ENCODE assay signal across 8 mouse cellular contexts in the genomic region with DNA sequence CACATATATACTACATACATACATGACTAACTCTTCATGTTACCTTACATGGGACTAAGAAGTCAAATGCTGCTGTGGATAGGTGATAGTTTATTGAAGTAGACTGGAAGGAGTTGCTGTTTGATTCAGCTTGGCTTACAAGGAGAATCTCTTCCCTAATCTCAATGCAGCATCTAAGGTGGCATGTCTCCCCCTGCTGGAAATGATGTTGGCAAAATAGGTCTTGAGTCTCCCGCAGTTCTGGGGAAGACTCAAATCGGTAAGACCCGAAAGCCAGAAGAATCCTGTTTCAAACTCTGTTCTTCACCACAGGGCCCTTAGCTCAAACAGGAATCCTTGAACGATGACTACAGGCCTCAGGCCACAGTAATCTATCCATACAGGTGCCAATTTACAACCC. TPM values are rescaled to one million over a fixed set of nuclear protein-coding genes. Genes with fewer than 3 reads are reported as not detected.
DNase-seq lines count a peak whose midpoint lies in the region; ATAC-seq lines count a peak whose summit lies in the region.

No protein-coding gene starts in this region.

- DNase-seq in 416B (ENCODE audit: low read depth) (peak; percentile 91), MN1 (ENCODE audit: low spot score) (peak; percentile 80)
- DNase-seq in cerebellum, postnatal 10 days: peak; percentile 87 to 89
- DNase-seq in gastrocnemius, adult 8-10 months (ENCODE audit: low spot score in 2 of 2): peak; percentile 50 to 53
- peak; percentile 73 to 80 for DNase-seq in kidney, postnatal 4 days
- peak; percentile 83 for DNase-seq in lung, postnatal 14 days
- DNase-seq in right cerebral cortex, postnatal 14 days: peak; percentile 69

- ATAC-seq in erythroid progenitor cell, adult 5-6 weeks (replicated peaks; ENCODE audit: low FRiP score, poor library complexity, severe bottlenecking): no peak

RNA-seq across cellular contexts. Expression of a gene that starts 1.7 kb away (rescaled TPM):
- total RNA-seq in gastrocnemius, adult 8-10 months (2022): 10 to 100 TPM; 34.5 to 38.7 (median 37.1) TPM
- total RNA-seq in erythroid progenitor cell, adult 5-6 weeks (2015; ENCODE audit: low replicate concordance): 8.6 and 9.2 TPM in 2 replicates
- 5.8 and 16.4 TPM in 2 replicates for total RNA-seq in erythroid progenitor cell, adult 5-6 weeks (2017; ENCODE audit: low replicate concordance)

RNA-seq across cellular contexts. Expression of a gene that starts 45.1 kb away (rescaled TPM):
- not detected for total RNA-seq in gastrocnemius, adult 8-10 months (2022)
- total RNA-seq in erythroid progenitor cell, adult 5-6 weeks (2015; ENCODE audit: low replicate concordance): not detected in 2 replicates
- not detected in 2 replicates for total RNA-seq in erythroid progenitor cell, adult 5-6 weeks (2017; ENCODE audit: low replicate concordance)
